Mouse (Mus musculus): ENCODE data around the gene Rab44. TPM values are rescaled to one million over a fixed set of nuclear protein-coding genes. Genes with fewer than 3 reads are reported as not detected.

The Rab44 gene
- polyA plus RNA-seq, 1 experiment from 2014 or later, result 1.4 TPM

DNA sequence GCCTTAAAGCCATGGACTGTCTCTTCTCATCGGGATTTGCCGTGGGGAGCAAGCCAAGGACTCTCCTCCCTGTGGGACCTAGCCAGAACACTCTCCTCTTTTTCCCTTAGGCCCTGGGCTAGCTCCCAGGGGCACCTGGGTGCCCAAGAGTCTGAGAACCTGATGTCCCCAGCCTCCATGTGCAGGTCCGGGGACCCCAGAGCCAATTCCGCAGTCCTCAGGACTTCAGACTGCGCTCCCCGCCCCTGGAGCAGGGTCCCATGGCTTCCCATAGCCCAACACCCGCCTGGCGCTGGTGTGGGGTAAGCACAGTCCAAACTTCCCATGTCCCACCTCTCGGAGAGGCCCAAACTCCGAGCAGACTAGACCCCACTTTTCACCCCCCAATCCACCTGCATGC lies 28.7 kb upstream of the Rab44 start:
- ATAC-seq (ENCODE audit: low FRiP score, low TSS enrichment), result no peak
- H3K27ac ChIP-seq (replicated peaks), result no peak overlapping the region
- no peaks in the 10 kb centered on the region for H3K36me3 ChIP-seq (ENCODE audit: control insufficient read depth, insufficient read depth, low read length)

DNA sequence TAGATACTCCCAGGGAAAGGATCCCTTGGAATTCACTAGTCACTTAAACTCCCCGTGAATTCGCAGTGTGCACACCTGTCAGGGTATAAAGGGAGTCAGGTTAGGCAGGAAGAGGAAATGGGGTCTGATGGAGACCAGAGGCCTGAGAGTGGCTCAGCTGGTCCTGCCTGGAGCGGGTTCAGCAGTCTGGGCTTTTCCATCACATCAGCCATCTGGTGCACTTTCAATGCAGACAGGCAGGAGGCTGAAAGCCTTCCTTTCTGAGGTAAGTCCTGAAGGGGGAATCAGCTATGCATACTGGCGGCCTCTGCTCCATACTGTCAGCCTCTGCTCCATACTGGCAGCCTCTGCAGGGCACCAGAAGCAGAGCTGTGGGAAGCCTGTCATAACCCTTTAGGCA lies 27.0 kb upstream of the Rab44 start:
- Histone ChIP-seq H3K27me3 (ENCODE audit: control insufficient read depth, insufficient read depth, low read length) (no peaks in the 10 kb centered on the region), H3K4me3 (ENCODE audit: low read depth, low read length) (no peak overlapping the region), H3K4me1 (replicated peaks; ENCODE audit: control insufficient read depth, insufficient read depth) (no peaks in the 10 kb centered on the region), H3K9me3 (ENCODE audit: control insufficient read depth, low read length) (no peaks in the 10 kb centered on the region), H3K4me2 (replicated peaks; ENCODE audit: low read depth) (no peak overlapping the region), H3K27ac (replicated peaks) (no peak overlapping the region), H3K36me3 (ENCODE audit: control insufficient read depth, insufficient read depth, low read length) (no peaks in the 10 kb centered on the region), H3K9ac (ENCODE audit: low read length) (no peak overlapping the region)
- TF ChIP-seq EP300 (optimal IDR thresholded peaks at IDR 0.05), result no peak
- no peak for DNase-seq (ENCODE audit: low spot score)
- ATAC-seq (ENCODE audit: low FRiP score, low TSS enrichment), result no peak
- 73% methylated on average over 4 of the region's 4 CpGs for WGBS

More for the DNA sequence above, 28.7 kb upstream of the Rab44 start:
- Histone ChIP-seq H3K4me3 (ENCODE audit: low read depth, low read length) (no peak overlapping the region), H3K9ac (ENCODE audit: low read length) (no peak overlapping the region), H3K27me3 (ENCODE audit: control insufficient read depth, insufficient read depth, low read length) (no peaks in the 10 kb centered on the region), H3K4me1 (replicated peaks; ENCODE audit: control insufficient read depth, insufficient read depth) (peaks cover 3% of the 10 kb centered on the region; the same call in 1 of the 2 replicates), H3K4me2 (replicated peaks; ENCODE audit: low read depth) (no peak overlapping the region), H3K9me3 (ENCODE audit: control insufficient read depth, low read length) (no peaks in the 10 kb centered on the region)
- WGBS, result 86% methylated on average over 10 of the region's 10 CpGs
- no peak for TF ChIP-seq EP300 (optimal IDR thresholded peaks at IDR 0.05)
- no peak for TF ChIP-seq CTCF (IDR thresholded peaks at IDR 0.05; ENCODE audit: low read depth)
- DNase-seq (ENCODE audit: low spot score), result no peak

GRCm38 (mm10) chr17:29090776-29091175 lies 23.2 kb upstream of the Rab44 start, which contains the start of gene Cdkn1a:
TSS of gene Cdkn1a (plus strand) at chr17:29090976.
- no peak within 1 kb of the TSS for H3K4me2 ChIP-seq (replicated peaks; ENCODE audit: low read depth)
- no peak for TF ChIP-seq EP300 (optimal IDR thresholded peaks at IDR 0.05)
- no peak for TF ChIP-seq CTCF (IDR thresholded peaks at IDR 0.05; ENCODE audit: low read depth)
- H3K9me3 ChIP-seq (ENCODE audit: control insufficient read depth, low read length), result no peaks in the 10 kb centered on the region
- H3K4me1 ChIP-seq (replicated peaks; ENCODE audit: control insufficient read depth, insufficient read depth), result 0 out of 2 replicates have a peak, but pooled peaks cover 2% of the 10 kb centered on the region
- H3K4me3 ChIP-seq (ENCODE audit: low read depth, low read length), result no peak within 1 kb of the TSS
- DNase-seq (ENCODE audit: low spot score) (no peak), ATAC-seq (ENCODE audit: low FRiP score, low TSS enrichment) (no peak)
- H3K36me3 ChIP-seq (ENCODE audit: control insufficient read depth, insufficient read depth, low read length), result no peaks in the 10 kb centered on the region
- 68% methylated on average over 3 of the region's 3 CpGs for WGBS
- H3K27me3 ChIP-seq (ENCODE audit: control insufficient read depth, insufficient read depth, low read length), result no peaks in the 10 kb centered on the region
- no peak within 1 kb of the TSS for H3K27ac ChIP-seq (replicated peaks)
- no peak within 1 kb of the TSS for H3K9ac ChIP-seq (ENCODE audit: low read length)

- 0 out of 2 replicates have a peak, but pooled peaks cover 2% of the 10 kb centered on the region for H3K4me1 ChIP-seq (replicated peaks; ENCODE audit: control insufficient read depth, insufficient read depth)
- WGBS, result 32% methylated on average over 6 of the region's 6 CpGs
- H3K36me3 ChIP-seq (ENCODE audit: control insufficient read depth, insufficient read depth, low read length), result no peaks in the 10 kb centered on the region
- H3K4me3 ChIP-seq (ENCODE audit: low read depth, low read length), result no peak overlapping the region
- DNase-seq (ENCODE audit: low spot score) (no peak), ATAC-seq (ENCODE audit: low FRiP score, low TSS enrichment) (no peak)
- H3K9ac ChIP-seq (ENCODE audit: low read length), result no peak overlapping the region
- TF ChIP-seq EP300 (optimal IDR thresholded peaks at IDR 0.05) (no peak), CTCF (IDR thresholded peaks at IDR 0.05; ENCODE audit: low read depth) (no peak)
- no peak overlapping the region for H3K4me2 ChIP-seq (replicated peaks; ENCODE audit: low read depth)
- no peaks in the 10 kb centered on the region for H3K27me3 ChIP-seq (ENCODE audit: control insufficient read depth, insufficient read depth, low read length)
- H3K9me3 ChIP-seq (ENCODE audit: control insufficient read depth, low read length), result no peaks in the 10 kb centered on the region
- no peak overlapping the region for H3K27ac ChIP-seq (replicated peaks)
Observed at GRCm38 (mm10) chr17:29091348-29091944, 22.5 kb upstream of the Rab44 start.

GRCm38 (mm10) chr17:29092497-29092896 lies 21.4 kb upstream of the Rab44 start:
- no peak for TF ChIP-seq CTCF (IDR thresholded peaks at IDR 0.05; ENCODE audit: low read depth)
- no peak for TF ChIP-seq EP300 (optimal IDR thresholded peaks at IDR 0.05)
- ATAC-seq (ENCODE audit: low FRiP score, low TSS enrichment) (no peak), DNase-seq (ENCODE audit: low spot score) (no peak)
- Histone ChIP-seq H3K4me2 (replicated peaks; ENCODE audit: low read depth) (no peak overlapping the region), H3K4me1 (replicated peaks; ENCODE audit: control insufficient read depth, insufficient read depth) (0 out of 2 replicates have a peak, but pooled peaks cover 2% of the 10 kb centered on the region), H3K9ac (ENCODE audit: low read length) (no peak overlapping the region), H3K4me3 (ENCODE audit: low read depth, low read length) (no peak overlapping the region), H3K9me3 (ENCODE audit: control insufficient read depth, low read length) (no peaks in the 10 kb centered on the region), H3K36me3 (ENCODE audit: control insufficient read depth, insufficient read depth, low read length) (no peaks in the 10 kb centered on the region), H3K27me3 (ENCODE audit: control insufficient read depth, insufficient read depth, low read length) (no peaks in the 10 kb centered on the region), H3K27ac (replicated peaks) (no peak overlapping the region)
- 48% methylated on average over 5 of the region's 5 CpGs for WGBS

GRCm38 (mm10) chr17:29093110-29093952 lies 20.6 kb upstream of the Rab44 start:
- WGBS, result 8% methylated on average over 36 of the region's 36 CpGs
- Histone ChIP-seq H3K27me3 (ENCODE audit: control insufficient read depth, insufficient read depth, low read length) (no peaks in the 10 kb centered on the region), H3K9ac (ENCODE audit: low read length) (peak overlapping the region; percentile 82), H3K36me3 (ENCODE audit: control insufficient read depth, insufficient read depth, low read length) (no peaks in the 10 kb centered on the region), H3K9me3 (ENCODE audit: control insufficient read depth, low read length) (no peaks in the 10 kb centered on the region), H3K4me3 (ENCODE audit: low read depth, low read length) (peak overlapping the region; percentile 65), H3K27ac (replicated peaks) (peak overlapping the region; percentile 93), H3K4me1 (replicated peaks; ENCODE audit: control insufficient read depth, insufficient read depth) (0 out of 2 replicates have a peak, but pooled peaks cover 2% of the 10 kb centered on the region), H3K4me2 (replicated peaks; ENCODE audit: low read depth) (peak overlapping the region; percentile 92)
- ATAC-seq (ENCODE audit: low FRiP score, low TSS enrichment), result peak; percentile 84
- peak; percentile 97 for DNase-seq (ENCODE audit: low spot score)
- TF ChIP-seq CTCF (IDR thresholded peaks at IDR 0.05; ENCODE audit: low read depth), result no peak
- TF ChIP-seq EP300 (optimal IDR thresholded peaks at IDR 0.05), result no peak
